Mouse (Mus musculus) liver, postnatal 0 days (tissue): Measurements from ENCODE around the gene Cog3.

ENCODE experiments used
- CTCF ChIP-seq: sonication (generic); IDR thresholded peaks from 2 replicates; pipeline ENCODE4 v1.5.1; 2016; ENCODE audit warnings: antibody characterized with exemption, low read depth
- EP300 ChIP-seq: IDR thresholded peaks from 2 replicates; pipeline ENCODE4 v1.6.1; 2016; ENCODE audit warnings: antibody characterized with exemption, low read depth, mild to moderate bottlenecking

GRCm38 (mm10) chr14:75749123-75749522 is 5.2 kb downstream of the Cog3 start:
- TF ChIP-seq EP300 (peak; percentile 86), CTCF (no peak)
